Mouse (Mus musculus): ENCODE data around the gene Rbmx. TPM values are rescaled to one million over a fixed set of nuclear protein-coding genes. Genes with fewer than 3 reads are reported as not detected.

Rbmx gene
- polyA plus RNA-seq, 1 experiment from 2014 or later: 52.4 TPM

GRCm38 (mm10) chrX:57364891-57365569, 27.8 kb downstream of the Rbmx start:
- no peaks in the 10 kb centered on the region for H3K4me1 ChIP-seq (ENCODE audit: insufficient read depth, low read depth, low read length)
- H3K9ac ChIP-seq (replicated peaks; ENCODE audit: low read depth): no peak overlapping the region
- TF ChIP-seq CTCF (IDR thresholded peaks at IDR 0.05) (no peak), EP300 (IDR thresholded peaks at IDR 0.05) (no peak)
- no peaks in the 10 kb centered on the region for H3K36me3 ChIP-seq (ENCODE audit: insufficient read depth, low read length)
- H3K27ac ChIP-seq (ENCODE audit: low read length): no peak overlapping the region
- H3K4me2 ChIP-seq (replicated peaks; ENCODE audit: low read depth, low read length): no peak overlapping the region
- no peak for ATAC-seq
- 50% methylated on average over 2 of the region's 2 CpGs for WGBS
- no peaks in the 10 kb centered on the region for H3K27me3 ChIP-seq (replicated peaks; ENCODE audit: insufficient read depth, low read length)
- no peak for DNase-seq (ENCODE audit: low spot score)
- no peak overlapping the region for H3K4me3 ChIP-seq (ENCODE audit: low read depth, low read length)
- no peaks in the 10 kb centered on the region for H3K9me3 ChIP-seq (ENCODE audit: low read length)

- Histone ChIP-seq H3K27ac (ENCODE audit: low read length) (no peak overlapping the region), H3K36me3 (ENCODE audit: insufficient read depth, low read length) (no peaks in the 10 kb centered on the region), H3K4me1 (ENCODE audit: insufficient read depth, low read depth, low read length) (no peaks in the 10 kb centered on the region), H3K27me3 (replicated peaks; ENCODE audit: insufficient read depth, low read length) (no peaks in the 10 kb centered on the region), H3K9ac (replicated peaks; ENCODE audit: low read depth) (no peak overlapping the region), H3K4me3 (ENCODE audit: low read depth, low read length) (no peak overlapping the region), H3K9me3 (ENCODE audit: low read length) (no peaks in the 10 kb centered on the region), H3K4me2 (replicated peaks; ENCODE audit: low read depth, low read length) (no peak overlapping the region)
- TF ChIP-seq CTCF (IDR thresholded peaks at IDR 0.05) (no peak), EP300 (IDR thresholded peaks at IDR 0.05) (peak; percentile 27; the same call in 1 of the 2 replicates)
- ATAC-seq (peak; percentile 62), DNase-seq (ENCODE audit: low spot score) (peak; percentile 14)
- WGBS: 41% methylated on average over 1 of the region's 1 CpGs
These were observed 33.5 kb downstream of the Rbmx start for GRCm38 (mm10) chrX:57359316-57359715.

GRCm38 (mm10) chrX:57339220-57339619, 53.6 kb downstream of the Rbmx start:
- ATAC-seq: peak; percentile 37; the same call in 1 of the 2 replicates
- H3K9me3 ChIP-seq (ENCODE audit: low read length): no peaks in the 10 kb centered on the region
- no peak overlapping the region for H3K9ac ChIP-seq (replicated peaks; ENCODE audit: low read depth)
- DNase-seq (ENCODE audit: low spot score): no peak
- no peaks in the 10 kb centered on the region for H3K36me3 ChIP-seq (ENCODE audit: insufficient read depth, low read length)
- no peak for TF ChIP-seq EP300 (IDR thresholded peaks at IDR 0.05)
- TF ChIP-seq CTCF (IDR thresholded peaks at IDR 0.05): no peak
- H3K4me1 ChIP-seq (ENCODE audit: insufficient read depth, low read depth, low read length): no peaks in the 10 kb centered on the region
- no peak overlapping the region for H3K27ac ChIP-seq (ENCODE audit: low read length)
- H3K4me3 ChIP-seq (ENCODE audit: low read depth, low read length): no peak overlapping the region
- WGBS: 36% methylated on average over 4 of the region's 4 CpGs
- H3K4me2 ChIP-seq (replicated peaks; ENCODE audit: low read depth, low read length): peak overlapping the region; percentile 27; the same call in 1 of the 2 replicates
- H3K27me3 ChIP-seq (replicated peaks; ENCODE audit: insufficient read depth, low read length): no peaks in the 10 kb centered on the region

GRCm38 (mm10) chrX:57338371-57339211, 54.2 kb downstream of the Rbmx start, which contains the start of gene Arhgef6:
Gene Arhgef6 (minus strand): TSS chrX:57338729.
- H3K4me1 ChIP-seq (ENCODE audit: insufficient read depth, low read depth, low read length): no peaks in the 10 kb centered on the region
- no peaks in the 10 kb centered on the region for H3K9me3 ChIP-seq (ENCODE audit: low read length)
- no peak within 1 kb of the TSS for H3K4me3 ChIP-seq (ENCODE audit: low read depth, low read length)
- H3K36me3 ChIP-seq (ENCODE audit: insufficient read depth, low read length): no peaks in the 10 kb centered on the region
- ATAC-seq (peak; percentile 49), DNase-seq (ENCODE audit: low spot score) (peak; percentile 39)
- TF ChIP-seq CTCF (IDR thresholded peaks at IDR 0.05) (no peak), EP300 (IDR thresholded peaks at IDR 0.05) (no peak)
- H3K4me2 ChIP-seq (replicated peaks; ENCODE audit: low read depth, low read length): peak within 1 kb of the TSS; percentile 27
- no peak within 1 kb of the TSS for H3K9ac ChIP-seq (replicated peaks; ENCODE audit: low read depth)
- WGBS: 23% methylated on average over 18 of the region's 18 CpGs
- H3K27me3 ChIP-seq (replicated peaks; ENCODE audit: insufficient read depth, low read length): no peaks in the 10 kb centered on the region
- 0 out of 2 replicates have a peak within 1 kb of the TSS, but pooled peaks have one; percentile 1 for H3K27ac ChIP-seq (ENCODE audit: low read length)

- H3K36me3 ChIP-seq (ENCODE audit: insufficient read depth, low read length): no peaks in the 10 kb centered on the region
- H3K9me3 ChIP-seq (ENCODE audit: low read length): no peaks in the 10 kb centered on the region
- DNase-seq (ENCODE audit: low spot score): no peak
- H3K4me1 ChIP-seq (ENCODE audit: insufficient read depth, low read depth, low read length): no peaks in the 10 kb centered on the region
- ATAC-seq: no peak
- H3K27me3 ChIP-seq (replicated peaks; ENCODE audit: insufficient read depth, low read length): no peaks in the 10 kb centered on the region
- TF ChIP-seq CTCF (IDR thresholded peaks at IDR 0.05) (no peak), EP300 (IDR thresholded peaks at IDR 0.05) (no peak)
- H3K9ac ChIP-seq (replicated peaks; ENCODE audit: low read depth): no peak overlapping the region
- H3K4me3 ChIP-seq (ENCODE audit: low read depth, low read length): no peak overlapping the region
- H3K4me2 ChIP-seq (replicated peaks; ENCODE audit: low read depth, low read length): 0 out of 2 replicates have a peak overlapping the region, but pooled peaks have one; percentile 27
- H3K27ac ChIP-seq (ENCODE audit: low read length): no peak overlapping the region
These were observed 55.3 kb downstream of the Rbmx start for GRCm38 (mm10) chrX:57337582-57337981.

GRCm38 (mm10) chrX:57336958-57337357, 55.9 kb downstream of the Rbmx start:
- H3K27ac ChIP-seq (ENCODE audit: low read length): no peak overlapping the region
- no peaks in the 10 kb centered on the region for H3K27me3 ChIP-seq (replicated peaks; ENCODE audit: insufficient read depth, low read length)
- H3K36me3 ChIP-seq (ENCODE audit: insufficient read depth, low read length): no peaks in the 10 kb centered on the region
- TF ChIP-seq EP300 (IDR thresholded peaks at IDR 0.05) (no peak), CTCF (IDR thresholded peaks at IDR 0.05) (no peak)
- H3K4me1 ChIP-seq (ENCODE audit: insufficient read depth, low read depth, low read length): no peaks in the 10 kb centered on the region
- no peak for DNase-seq (ENCODE audit: low spot score)
- H3K4me3 ChIP-seq (ENCODE audit: low read depth, low read length): no peak overlapping the region
- 64% methylated on average over 9 of the region's 9 CpGs for WGBS
- no peak for ATAC-seq
- no peak overlapping the region for H3K9ac ChIP-seq (replicated peaks; ENCODE audit: low read depth)
- no peaks in the 10 kb centered on the region for H3K9me3 ChIP-seq (ENCODE audit: low read length)
- H3K4me2 ChIP-seq (replicated peaks; ENCODE audit: low read depth, low read length): no peak overlapping the region

All from lung, postnatal 0 days (tissue).